14 mouse cellular contexts compared by ENCODE assay signal in genomic region chr2:165305438-165305837, GRCm38 (mm10).
"Had no signal": no experiment of that assay in that cellular context is flagged by ENCODE, and none has a peak within 500 bp of the region (broad histone marks: within the 10 kb centered on the region; RNA-seq: fewer than 3 reads in every experiment).

No protein-coding gene starts in this region.

- H3K4me3 ChIP-seq: intestine, embryonic 15.5 days; left cerebral cortex, adult 2 months; limb, embryonic 10.5 days; lung, embryonic 15.5 days; myocyte; neural tube, embryonic 15.5 days had no signal

- DNase-seq: kidney, adult 18-20 months; kidney, postnatal 4 days; midbrain, embryonic 14.5 days; right cerebral cortex, adult 18-20 months; right cerebral cortex, postnatal 25 days; thymus, postnatal 4 days had no signal

- H3K9ac ChIP-seq: hindbrain, embryonic 14.5 days; intestine, embryonic 15.5 days; lung, embryonic 15.5 days; neural tube, embryonic 15.5 days had no signal

- H3K27me3 ChIP-seq: intestine, embryonic 15.5 days; lung, embryonic 15.5 days; neural tube, embryonic 15.5 days had no signal

- H3K4me2 ChIP-seq: hindbrain, embryonic 14.5 days; intestine, embryonic 15.5 days; lung, embryonic 15.5 days; neural tube, embryonic 15.5 days had no signal

- H3K27ac ChIP-seq: hindbrain, embryonic 14.5 days; intestine, embryonic 15.5 days; kidney, postnatal 0 days; left cerebral cortex, adult 2 months; limb, embryonic 10.5 days; lung, embryonic 15.5 days; neural tube, embryonic 15.5 days had no signal

- ATAC-seq: intestine, embryonic 15.5 days had no signal

- H3K9me3 ChIP-seq: intestine, embryonic 15.5 days; limb, embryonic 10.5 days; lung, embryonic 15.5 days; neural tube, embryonic 15.5 days had no signal

- H3K4me1 ChIP-seq: intestine, embryonic 15.5 days; limb, embryonic 10.5 days had no signal
